Mouse (Mus musculus) kidney, adult 2 months (tissue): ENCODE results near the gene Ankrd52. TPM values are rescaled to one million over a fixed set of nuclear protein-coding genes. Genes with fewer than 3 reads are reported as not detected.

Source experiments
- DNase-seq: peaks from one replicate; pipeline ENCODE4 v3.0.0; 2021
- H3K27ac ChIP-seq: fragments of 200-500 bp; 2 replicates; pipeline ENCODE4 v1.5.1; 2012; ENCODE audit warnings: low read depth, low read length, control low read depth, inconsistent platforms; ENCODE audit not compliant: insufficient read depth
- H3K27me3 ChIP-seq: fragments of 200-500 bp; replicated peaks from 2 replicates; pipeline ENCODE4 v1.6.1; 2012; ENCODE audit warnings: mild to moderate bottlenecking, moderate library complexity, low read length, inconsistent platforms; ENCODE audit not compliant: control insufficient read depth, insufficient read depth
- H3K36me3 ChIP-seq: fragments of 200-500 bp; 2 replicates; pipeline ENCODE4 v1.6.1; 2012; ENCODE audit warnings: mild to moderate bottlenecking, moderate library complexity, low read length, inconsistent platforms; ENCODE audit not compliant: control insufficient read depth, insufficient read depth
- H3K4me1 ChIP-seq: fragments of 200-500 bp; 2 replicates; pipeline ENCODE4 v1.6.1; 2011; ENCODE audit warnings: low read length; ENCODE audit not compliant: control insufficient read depth, insufficient read depth
- H3K4me3 ChIP-seq: fragments of 200-500 bp; 2 replicates; pipeline ENCODE4 v1.5.1; 2011; ENCODE audit warnings: mild to moderate bottlenecking, low read depth, low read length, control low read depth; ENCODE audit not compliant: insufficient read depth
- CTCF ChIP-seq: fragments of 200-500 bp; conservative IDR thresholded peaks from 2 replicates; pipeline ENCODE4 v1.5.1; 2011; ENCODE audit warnings: low read depth, mild to moderate bottlenecking, control low read depth, low read length, moderate library complexity, mixed read lengths; ENCODE audit not compliant: insufficient read depth, insufficient read length
- POLR2A ChIP-seq: fragments of 200-500 bp; IDR thresholded peaks from one replicate; pipeline ENCODE4 v1.6.1; 2011; ENCODE audit warnings: low read depth, low read length, control low read depth
- WGBS: fragments of 180-500 bp; shearing (Covaris S2); methylation state at CpG from one replicate; pipeline ENCODE4 v1.1.7; 2018; 5-methylcytosine and 5-hydroxymethylcytosine counted together
- polyA plus RNA-seq: library from polyadenylated mRNA; depleted of rRNA; stranded (reverse); fragments of >200 nt; gene quantifications from 2 replicates; pipeline ENCODE4 v1.2.3, GENCODE M21; 2012

Ankrd52 gene
- polyA plus RNA-seq, 1 experiment = 21.5 TPM

DNA sequence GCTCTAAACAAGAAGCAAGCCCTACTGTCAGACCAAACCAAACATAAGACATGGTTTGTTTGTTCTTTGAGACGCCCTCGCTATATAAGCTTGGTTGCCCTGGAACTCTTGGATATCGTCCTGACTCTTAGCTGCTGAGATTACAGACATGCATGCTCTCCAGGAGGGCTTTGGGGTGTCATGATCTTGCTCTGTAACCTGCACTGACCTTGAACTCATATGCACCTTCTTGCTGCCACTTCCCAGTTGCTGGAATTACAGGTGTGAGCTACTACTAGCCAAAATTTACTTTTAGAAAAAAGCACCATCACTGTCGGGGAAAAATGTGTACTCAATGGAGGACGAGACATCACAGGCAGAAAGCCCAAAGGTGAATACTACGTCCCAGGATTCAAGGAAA, 7.3 kb upstream of the Ankrd52 start:
- DNase-seq = no peak
- no peak for TF ChIP-seq CTCF
- no peak for TF ChIP-seq POLR2A
- peaks cover 10% of the 10 kb centered on the region for H3K4me1 ChIP-seq
- H3K27ac ChIP-seq = peak overlapping the region; percentile 54
- H3K4me3 ChIP-seq = 0 out of 2 replicates have a peak overlapping the region, but pooled peaks have one; percentile 75
- WGBS = 87% methylated on average over 6 of the region's 6 CpGs
- no peaks in the 10 kb centered on the region for H3K27me3 ChIP-seq
- no peaks in the 10 kb centered on the region for H3K36me3 ChIP-seq

GRCm38 (mm10) chr10:128370021-128370420, 6.9 kb upstream of the Ankrd52 start:
- Histone ChIP-seq H3K4me1 (peaks cover 10% of the 10 kb centered on the region), H3K36me3 (no peaks in the 10 kb centered on the region), H3K27ac (no peak overlapping the region), H3K27me3 (no peaks in the 10 kb centered on the region), H3K4me3 (no peak overlapping the region)
- DNase-seq = no peak
- 78% methylated on average over 6 of the region's 6 CpGs for WGBS
- no peak for TF ChIP-seq POLR2A
- TF ChIP-seq CTCF = no peak

DNA sequence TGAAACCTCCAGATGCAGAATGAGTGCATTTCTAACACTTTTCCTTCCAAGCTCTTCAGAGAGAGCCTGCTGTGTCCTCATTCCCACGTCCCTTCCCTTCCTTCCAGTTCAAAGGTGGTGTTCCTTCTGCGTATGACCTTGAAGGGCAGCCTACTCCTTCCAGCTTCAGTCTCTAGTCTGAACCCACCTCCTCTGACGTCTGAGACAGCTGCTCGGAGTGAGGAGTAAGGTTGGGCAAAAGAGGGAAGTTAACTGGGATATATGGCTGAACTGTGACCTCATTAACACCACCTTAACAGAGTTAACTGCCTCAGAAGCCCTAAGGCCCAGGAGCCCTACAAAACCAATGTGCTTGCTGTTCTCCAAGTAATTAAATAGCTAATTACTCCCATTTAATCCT, 6.3 kb upstream of the Ankrd52 start:
- DNase-seq = no peak
- no peaks in the 10 kb centered on the region for H3K27me3 ChIP-seq
- no peak overlapping the region for H3K4me3 ChIP-seq
- peaks cover 10% of the 10 kb centered on the region for H3K4me1 ChIP-seq
- 29% methylated on average over 4 of the region's 4 CpGs for WGBS
- H3K27ac ChIP-seq = peak overlapping the region; percentile 17; the same call in 1 of the 2 replicates
- no peaks in the 10 kb centered on the region for H3K36me3 ChIP-seq
- TF ChIP-seq POLR2A = no peak
- no peak for TF ChIP-seq CTCF

GRCm38 (mm10) chr10:128372142-128372541, 4.8 kb upstream of the Ankrd52 start:
- WGBS = 76% methylated on average over 5 of the region's 5 CpGs
- TF ChIP-seq CTCF = peak; percentile 15; the same call in 1 of the 2 replicates
- TF ChIP-seq POLR2A = no peak
- DNase-seq = no peak

DNA sequence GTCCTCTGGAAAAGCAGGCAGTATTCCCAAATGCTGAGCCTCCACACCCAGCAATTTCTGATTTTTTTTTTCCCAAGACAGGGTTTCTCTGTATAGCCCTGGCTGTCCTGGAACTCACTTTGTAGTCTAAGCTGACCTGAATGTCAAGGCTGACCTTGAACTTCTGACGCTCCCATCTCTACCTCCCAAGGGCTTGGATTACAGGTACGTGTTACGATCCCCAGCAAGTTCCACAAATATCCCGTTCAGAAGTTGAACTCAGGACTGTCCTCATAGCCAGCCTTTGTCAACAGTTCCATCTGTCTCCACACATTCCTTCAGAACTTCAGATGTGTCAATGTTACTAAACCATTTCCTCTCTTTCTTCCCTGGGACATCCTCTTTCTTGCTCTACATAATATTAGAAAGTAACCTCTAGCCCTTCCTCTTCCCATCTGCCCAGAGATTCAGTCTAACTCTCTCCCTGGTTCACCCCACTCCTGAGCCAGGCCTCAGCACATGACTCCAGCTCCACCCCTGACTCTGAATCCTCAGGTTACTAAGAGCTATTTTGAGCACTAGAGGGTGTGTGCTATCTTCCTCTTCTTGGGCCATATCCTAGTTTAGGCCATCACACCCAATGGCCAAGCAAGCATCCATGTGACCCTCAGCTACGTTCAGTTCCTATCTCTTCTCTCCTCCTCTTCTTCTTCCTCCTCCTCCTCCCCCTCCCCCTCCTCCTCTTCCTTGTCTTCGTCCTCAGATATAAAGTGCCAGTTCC, 3.7 kb upstream of the Ankrd52 start:
- WGBS = 55% methylated on average over 6 of the region's 6 CpGs

More at GRCm38 (mm10) chr10:128372142-128372541, 4.8 kb upstream of the Ankrd52 start:
- no peaks in the 10 kb centered on the region for H3K36me3 ChIP-seq
- no peak overlapping the region for H3K4me3 ChIP-seq
- H3K4me1 ChIP-seq = peaks cover 16% of the 10 kb centered on the region
- H3K27ac ChIP-seq = no peak overlapping the region
- no peaks in the 10 kb centered on the region for H3K27me3 ChIP-seq

DNA sequence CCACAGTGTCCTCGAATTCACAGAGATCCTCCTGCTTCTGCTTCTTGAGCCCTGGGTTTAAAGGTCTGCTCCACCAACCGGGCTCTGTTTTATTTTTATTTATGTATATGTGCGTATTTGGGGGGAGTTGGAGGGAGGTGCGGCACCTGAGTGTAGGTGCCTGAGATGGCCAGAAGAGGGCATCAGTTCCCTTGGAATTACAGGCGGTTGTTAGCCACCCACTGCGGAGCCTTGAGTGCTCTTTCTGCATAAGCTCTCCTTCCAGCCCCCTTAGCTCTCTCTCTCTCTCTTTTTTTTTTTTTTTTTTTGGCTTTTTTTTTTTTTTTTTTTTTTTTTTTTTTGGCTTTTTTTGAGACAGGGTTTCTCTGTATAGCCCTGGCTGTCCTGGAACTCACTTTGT, 2.5 kb upstream of the Ankrd52 start:
- Histone ChIP-seq H3K36me3 (no peaks in the 10 kb centered on the region), H3K4me1 (peaks cover 16% of the 10 kb centered on the region), H3K27me3 (no peaks in the 10 kb centered on the region), H3K4me3 (no peak overlapping the region), H3K27ac (no peak overlapping the region)
- DNase-seq = no peak
- 85% methylated on average over 6 of the region's 6 CpGs for WGBS
- TF ChIP-seq POLR2A (no peak), CTCF (peak; percentile 46)

More for the DNA sequence above, 3.7 kb upstream of the Ankrd52 start:
- no peak for DNase-seq
- peaks cover 15% of the 10 kb centered on the region for H3K4me1 ChIP-seq
- TF ChIP-seq CTCF = no peak
- no peak for TF ChIP-seq POLR2A
- H3K36me3 ChIP-seq = no peaks in the 10 kb centered on the region
- no peak overlapping the region for H3K4me3 ChIP-seq
- no peak overlapping the region for H3K27ac ChIP-seq
- H3K27me3 ChIP-seq = no peaks in the 10 kb centered on the region

GRCm38 (mm10) chr10:128376099-128376454, 838 bp upstream of the Ankrd52 start:
- no peaks in the 10 kb centered on the region for H3K27me3 ChIP-seq
- TF ChIP-seq CTCF (no peak), POLR2A (no peak)
- no peaks in the 10 kb centered on the region for H3K36me3 ChIP-seq
- H3K27ac ChIP-seq = peak overlapping the region; percentile 90; the same call in 1 of the 2 replicates
- DNase-seq = no peak
- H3K4me3 ChIP-seq = peak overlapping the region; percentile 73; the same call in 1 of the 2 replicates
- H3K4me1 ChIP-seq = peaks cover 12% of the 10 kb centered on the region
- WGBS = 52% methylated on average over 4 of the region's 4 CpGs
